Mouse (Mus musculus): ENCODE measurements around the gene C1qbp. TPM values are rescaled to one million over a fixed set of nuclear protein-coding genes. Genes with fewer than 3 reads are reported as not detected.
A peak's percentile ranks its signal among the peaks of the same experiment; 100 is the strongest.

The C1qbp gene
- polyA plus RNA-seq, 2 experiments from 2014 or later: 18.4 to 22.1 TPM

- no peak for ATAC-seq
Observed at GRCm38 (mm10) chr11:70973947-70974346, 8.9 kb downstream of the C1qbp start.

GRCm38 (mm10) chr11:70972586-70972985 is 10.2 kb downstream of the C1qbp start:
- ATAC-seq: no peak

GRCm38 (mm10) chr11:70970560-70971540 is 12.0 kb downstream of the C1qbp start:
- peak; percentile 14 for ATAC-seq

GRCm38 (mm10) chr11:70969821-70970559 is 12.8 kb downstream of the C1qbp start, which contains the start of the genes Nup88 and Rpain:
Gene Nup88 (minus strand): TSS chr11:70969973.
Gene Rpain (plus strand): TSS chr11:70970213.
- ATAC-seq: peak; percentile 98

DNA sequence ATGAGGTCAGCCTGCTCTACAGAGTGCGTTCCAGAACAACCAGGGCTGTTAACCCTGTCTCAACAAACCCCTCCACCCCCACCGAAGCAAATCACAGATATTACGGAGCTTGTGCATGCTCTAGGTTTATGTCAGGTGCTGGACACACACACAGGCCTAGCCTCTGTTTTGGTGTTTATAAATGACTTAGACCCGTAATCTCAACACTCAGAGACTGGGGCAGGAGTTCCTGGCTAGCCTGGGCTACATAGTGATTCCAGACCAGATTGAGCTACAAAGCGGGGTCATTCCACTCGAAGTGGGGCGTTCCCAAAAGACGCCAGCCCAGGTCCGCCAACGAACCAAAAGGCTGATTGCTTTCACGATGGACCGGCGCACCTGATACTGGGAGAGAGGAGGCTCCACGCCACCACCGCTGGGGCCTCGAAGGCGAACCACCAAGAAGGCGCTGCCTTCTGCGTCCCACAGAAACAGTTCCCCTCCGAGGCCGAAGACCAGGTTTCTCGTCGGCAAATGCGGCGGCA is 13.5 kb downstream of the C1qbp start:
- no peak for ATAC-seq

DNA sequence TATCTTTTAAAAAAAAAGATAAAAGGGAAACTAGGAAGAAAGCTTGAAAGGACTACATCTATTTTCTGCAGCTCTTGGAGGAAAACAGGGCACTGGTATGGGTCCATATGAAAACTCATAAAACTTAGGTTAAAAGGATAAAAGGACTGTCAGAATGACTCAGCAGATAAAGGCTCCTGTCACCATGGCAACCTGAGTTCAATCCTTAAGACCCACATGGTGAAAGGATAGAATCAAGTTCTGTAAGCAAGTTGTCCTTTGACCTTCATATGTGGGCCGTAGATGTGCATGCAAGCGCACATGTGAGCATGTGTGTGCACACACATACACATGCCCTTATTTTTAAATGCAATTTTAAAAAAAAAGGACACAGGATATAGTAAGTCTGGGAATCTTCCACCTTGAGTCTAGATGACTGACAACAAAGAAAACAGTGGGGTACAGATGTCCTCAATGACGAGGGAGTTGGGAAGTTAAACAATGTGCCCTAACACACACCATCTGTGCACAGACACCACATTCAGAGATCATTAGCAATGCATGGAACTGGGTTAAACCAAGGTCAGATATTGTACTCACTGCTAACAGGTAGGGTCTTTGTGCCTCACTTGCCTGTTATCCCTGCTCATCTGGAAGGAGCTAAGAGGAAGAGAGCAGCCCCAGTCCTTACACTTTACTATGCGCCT is 18.5 kb downstream of the C1qbp start:
- no peak for ATAC-seq

DNA sequence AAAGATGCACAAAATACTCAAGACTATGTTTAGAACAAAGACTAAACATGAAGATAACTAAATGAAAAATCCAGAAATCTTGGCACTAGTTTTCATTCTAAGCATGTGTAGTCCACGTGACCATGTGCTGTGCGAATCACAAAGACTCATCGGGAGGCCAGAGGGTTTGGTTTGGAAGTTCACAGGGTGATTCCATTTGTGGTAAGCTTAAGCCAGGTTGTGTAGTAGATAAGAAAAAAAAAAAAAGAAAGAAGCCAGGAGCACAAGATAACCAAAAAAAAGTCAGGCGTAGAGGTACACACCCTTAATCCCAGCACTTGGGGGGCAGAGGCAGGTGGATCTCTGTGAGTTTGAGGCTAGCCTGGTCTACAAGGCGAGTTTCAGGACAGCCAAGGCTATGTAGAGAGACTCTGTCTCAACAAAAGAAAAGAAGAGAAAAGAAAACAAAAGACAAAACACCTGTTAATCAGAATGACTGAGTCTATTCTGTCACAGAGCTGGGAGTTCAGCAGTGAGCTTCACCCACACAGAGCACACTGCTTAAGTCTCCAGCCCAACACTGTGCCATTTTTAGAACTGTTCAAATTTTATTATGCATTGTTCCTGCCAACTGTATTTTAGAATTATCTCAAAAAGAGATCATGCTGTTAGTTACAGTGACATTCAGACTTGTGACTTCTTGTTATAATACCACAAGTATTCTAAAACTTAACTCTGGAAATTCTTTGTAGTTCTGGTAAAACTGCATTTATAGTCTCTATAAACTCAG is 21.9 kb downstream of the C1qbp start:
- ATAC-seq: no peak

DNA sequence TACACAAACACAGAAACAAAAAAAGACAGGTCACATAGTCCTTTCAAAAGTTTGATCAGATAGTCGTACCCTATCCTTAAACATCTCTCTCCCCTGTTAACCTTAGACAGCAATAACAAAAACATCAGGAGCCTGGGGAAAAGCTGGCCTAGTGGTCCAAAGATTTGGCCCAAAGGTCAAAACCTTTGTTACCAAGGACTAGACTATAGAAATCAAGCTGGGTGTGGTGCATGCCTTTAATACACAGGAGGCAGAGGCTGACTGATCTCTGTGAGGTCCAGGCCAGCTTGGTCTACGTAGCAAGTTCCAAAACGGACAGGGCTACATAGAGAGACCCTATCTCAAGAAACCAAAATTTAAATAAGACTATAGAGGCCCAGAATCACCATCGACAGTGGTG is 28.1 kb downstream of the C1qbp start:
- ATAC-seq: no peak

GRCm38 (mm10) chr11:70944935-70945817 is 37.6 kb downstream of the C1qbp start:
- ATAC-seq: no peak

- no peak for ATAC-seq
Observed at GRCm38 (mm10) chr11:70943651-70944050, 39.2 kb downstream of the C1qbp start.

DNA sequence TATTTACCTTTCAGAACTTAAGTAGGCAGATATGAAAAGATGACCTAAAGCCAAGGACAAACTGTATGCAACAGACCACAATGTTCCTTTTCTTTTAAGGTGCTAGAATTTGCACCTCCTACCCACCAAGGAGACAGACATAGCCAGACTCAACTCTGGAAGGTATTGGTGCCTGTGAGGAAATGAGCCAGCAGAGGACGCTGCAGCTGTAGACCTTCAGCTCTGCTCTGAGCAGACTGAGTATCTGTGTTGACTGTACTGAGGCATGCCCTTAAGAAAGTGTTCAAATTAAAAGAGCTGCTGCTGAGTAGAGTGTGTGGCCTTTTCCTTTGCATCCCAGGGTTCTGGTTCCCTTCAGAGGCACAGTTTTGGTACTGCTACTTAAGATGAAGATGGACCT is 40.2 kb downstream of the C1qbp start:
- no peak for ATAC-seq

- ATAC-seq: no peak
Observed at GRCm38 (mm10) chr11:70935316-70935715, 47.5 kb downstream of the C1qbp start.

DNA sequence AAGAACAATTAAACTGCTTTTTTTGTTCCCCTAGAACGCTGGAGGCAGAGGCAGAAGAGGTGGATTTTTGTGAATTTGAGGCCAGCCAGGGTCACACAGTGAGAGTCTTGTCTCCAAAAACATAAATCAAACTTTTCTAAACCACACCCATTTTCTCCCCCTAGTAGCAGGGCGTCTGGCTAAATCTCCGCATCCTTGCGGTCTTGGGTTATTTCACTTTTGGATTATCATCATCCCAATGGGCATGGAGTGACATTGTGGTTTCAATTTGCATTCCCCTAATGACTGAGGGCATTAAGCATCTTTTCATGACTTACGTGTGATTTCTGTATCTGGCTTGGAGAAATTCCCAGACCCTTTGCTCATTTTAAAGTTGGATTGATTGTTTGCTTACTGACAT is 51.4 kb downstream of the C1qbp start:
- no peak for ATAC-seq

Other genes with a start within 250 kb of the C1qbp start
- 1 to 10 TPM; 3.9 to 5.4 TPM for gene Zfp3, start 218.8 kb downstream of the C1qbp start, polyA plus RNA-seq (2017; shearing (Covaris generic))
- gene Scimp, start 170.4 kb downstream of the C1qbp start, polyA plus RNA-seq (2017; shearing (Covaris generic)): under 1 TPM in 1 of 2 experiments, not detected in 1; 0.64 TPM
- gene Rabep1, start 138.2 kb downstream of the C1qbp start, polyA plus RNA-seq (2017; shearing (Covaris generic)): 10 to 100 TPM in 1 of 2 experiments, 1 to 10 TPM in 1; 9.4 to 10.8 TPM
- gene Nup88, start 13.1 kb downstream of the C1qbp start, polyA plus RNA-seq (2017; shearing (Covaris generic)): 10 to 100 TPM; 65.6 to 75.9 TPM
- 10 to 100 TPM; 49.9 to 74.5 TPM for gene Rpain, start 12.8 kb downstream of the C1qbp start, polyA plus RNA-seq (2017; shearing (Covaris generic))
- gene Dhx33, start 21.4 kb upstream of the C1qbp start, polyA plus RNA-seq (2017; shearing (Covaris generic)): 1 to 10 TPM; 5.2 to 5.7 TPM
- gene Mis12, start 36.6 kb upstream of the C1qbp start, polyA plus RNA-seq (2017; shearing (Covaris generic)): 10 to 100 TPM; 14.3 to 22.6 TPM
- gene Derl2, start 36.8 kb upstream of the C1qbp start, polyA plus RNA-seq (2017; shearing (Covaris generic)): 100 to 1,000 TPM; 128 to 130 TPM
- 10 to 100 TPM in 1 of 2 experiments, 1 to 10 TPM in 1; 9.0 to 22.7 TPM for gene 6330403K07Rik, start 50.5 kb upstream of the C1qbp start, polyA plus RNA-seq (2017; shearing (Covaris generic))
- gene Nlrp1a, start 161.7 kb upstream of the C1qbp start, polyA plus RNA-seq (2017; shearing (Covaris generic)): under 1 TPM in 1 of 2 experiments, not detected in 1; 0.32 TPM
- 1 to 10 TPM; 1.1 to 3.7 TPM for gene Nlrp1b, start 247.7 kb upstream of the C1qbp start, polyA plus RNA-seq (2017; shearing (Covaris generic))

Data from activated CD4-positive, CD25-positive, alpha-beta regulatory T cell, adult 4 months (primary cell).